Mouse (Mus musculus): Measurements from ENCODE around the gene Pcmtd2. TPM values are rescaled to one million over a fixed set of nuclear protein-coding genes. Genes with fewer than 3 reads are reported as not detected.

Gene Pcmtd2
- polyA plus RNA-seq, 1 experiment from 2014 or later: 14.6 TPM

GRCm38 (mm10) chr2:181878903-181879302 lies 41.2 kb downstream of the Pcmtd2 start:
- no peak overlapping the region for H3K4me3 ChIP-seq (ENCODE audit: inconsistent target)
- 93% methylated on average over 1 of the region's 1 CpGs for WGBS (ENCODE audit: missing documents)
- no peaks in the 10 kb centered on the region for H3K36me3 ChIP-seq (ENCODE audit: inconsistent target)

GRCm38 (mm10) chr2:181883022-181883749 lies 45.5 kb downstream of the Pcmtd2 start:
- H3K27ac ChIP-seq: no peak overlapping the region
- H3K36me3 ChIP-seq (ENCODE audit: inconsistent target): no peaks in the 10 kb centered on the region
- no peak overlapping the region for H3K4me3 ChIP-seq (ENCODE audit: inconsistent target)
- H3K79me2 ChIP-seq (ENCODE audit: inconsistent target): no peaks in the 10 kb centered on the region
- WGBS (ENCODE audit: missing documents): 89% methylated on average over 3 of the region's 3 CpGs

More at GRCm38 (mm10) chr2:181878903-181879302, 41.2 kb downstream of the Pcmtd2 start:
- Histone ChIP-seq H3K79me2 (ENCODE audit: inconsistent target) (no peaks in the 10 kb centered on the region), H3K27ac (no peak overlapping the region)

Other genes starting within 250 kb of the Pcmtd2 start
- gene Prpf6, start 246.0 kb upstream of the Pcmtd2 start, polyA plus RNA-seq (2018): 34.2 to 55.4 TPM (median 34.6 TPM) in 3 replicates
- 6.0 to 12.6 TPM (median 6.7 TPM) in 3 replicates for gene Zfp512b, start 245.1 kb upstream of the Pcmtd2 start, polyA plus RNA-seq (2018)
- gene Samd10, start 238.6 kb upstream of the Pcmtd2 start, polyA plus RNA-seq (2018): 2.1 to 3.8 TPM (median 2.8 TPM) in 3 replicates
- gene Gm29797, start 180.8 kb upstream of the Pcmtd2 start, polyA plus RNA-seq (2018): not detected in 3 replicates
- 0.15 TPM in 1 of 3 replicates, not detected in the others for gene Sox18, start 166.2 kb upstream of the Pcmtd2 start, polyA plus RNA-seq (2018)
- gene Tcea2, start 157.5 kb upstream of the Pcmtd2 start, polyA plus RNA-seq (2018): 1.5 to 3.2 TPM (median 1.9 TPM) in 3 replicates
- gene Rgs19, start 143.9 kb upstream of the Pcmtd2 start, polyA plus RNA-seq (2018): 74.5 to 107 TPM (median 89.4 TPM) in 3 replicates
- gene Lkaaear1, start 139.4 kb upstream of the Pcmtd2 start, polyA plus RNA-seq (2018): not detected in 3 replicates
- 0.12 TPM in 1 of 3 replicates, not detected in the others for gene Oprl1, start 122.8 kb upstream of the Pcmtd2 start, polyA plus RNA-seq (2018)
- not detected in 3 replicates for gene Myt1, start 74.5 kb upstream of the Pcmtd2 start, polyA plus RNA-seq (2018)
- 15.1 to 23.4 TPM (median 15.2 TPM) in 3 replicates for gene Polr3k, start 26.5 kb downstream of the Pcmtd2 start, polyA plus RNA-seq (2018)
- not detected in 3 replicates for gene Gm14496, start 153.3 kb downstream of the Pcmtd2 start, polyA plus RNA-seq (2018)